Mouse (Mus musculus): ENCODE results near the gene Stat4. TPM values are rescaled to one million over a fixed set of nuclear protein-coding genes. Genes with fewer than 3 reads are reported as not detected.

Gene Stat4
- 3.0 TPM for polyA plus RNA-seq (2014; fragmentation: Illumina TruSeq; extraction: RNeasy Lipid Tissue Mini Kit (QIAGEN cat#74804); ENCODE audit: low read depth, low replicate concordance)

GRCm38 (mm10) chr1:51986848-51987247, at the start of gene Stat4:
Stat4 (plus strand) TSS chr1:51987148.

GRCm38 (mm10) chr1:52118860-52119591, 132.1 kb downstream of the Stat4 start, which contains the start of gene Stat1:
Stat1 (plus strand) TSS chr1:52119440.

Other genes with a start within 250 kb of the Stat4 start
- 61.2 TPM for gene Myo1b, start 71.1 kb upstream of the Stat4 start, polyA plus RNA-seq (2014; fragmentation: Illumina TruSeq; extraction: RNeasy Lipid Tissue Mini Kit (QIAGEN cat#74804); ENCODE audit: low read depth, low replicate concordance)
- 75.5 TPM for gene Stat1, start 132.3 kb downstream of the Stat4 start, polyA plus RNA-seq (2014; fragmentation: Illumina TruSeq; extraction: RNeasy Lipid Tissue Mini Kit (QIAGEN cat#74804); ENCODE audit: low read depth, low replicate concordance)
- gene Gls, start 246.1 kb downstream of the Stat4 start, polyA plus RNA-seq (2014; fragmentation: Illumina TruSeq; extraction: RNeasy Lipid Tissue Mini Kit (QIAGEN cat#74804); ENCODE audit: low read depth, low replicate concordance), result 372 TPM